Mouse (Mus musculus): ENCODE measurements around the gene Cdyl.

DNA sequence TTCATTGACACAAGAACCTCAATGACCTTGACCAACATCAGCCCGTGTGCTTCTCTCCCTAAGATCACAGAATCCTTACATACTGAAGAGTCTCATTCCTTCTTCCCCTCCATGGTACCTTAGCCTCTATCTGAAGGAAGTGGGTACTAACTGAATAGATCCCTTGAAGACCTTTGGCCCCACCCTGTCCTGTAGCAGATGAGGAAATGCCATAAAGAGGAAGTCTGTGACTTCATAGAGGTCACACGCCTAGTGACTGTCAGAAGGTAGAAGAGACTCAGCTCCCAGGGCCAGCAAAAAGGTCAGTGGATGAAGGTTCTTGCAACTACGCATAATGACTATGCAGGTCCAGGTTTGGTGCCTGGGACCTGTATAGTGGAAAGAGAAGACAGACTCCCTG lies 5.8 kb downstream of the Cdyl start:
- TF ChIP-seq CTCF (IDR thresholded peaks at IDR 0.05; ENCODE audit: control insufficient read depth, insufficient read depth, insufficient replicate concordance, low read depth, low read length): no peak
- TF ChIP-seq POLR2A (IDR thresholded peaks at IDR 0.05; ENCODE audit: control insufficient read depth, low read depth, low read length): no peak

Data from testis, adult 2 months (tissue).